Mouse (Mus musculus): ENCODE data around the gene Gm21897.
"Not testable (repeated sequence)": the region's sequence is repeated elsewhere in the genome, so short reads cannot be mapped to it uniquely, and the experiment has no call there.

The Gm21897 gene

GRCm38 (mm10) chr16:15317158-15317557 lies at the start of gene Gm21897:
TSS of gene Gm21897 (plus strand) at chr16:15317458.
- in situ Hi-C loops (cut with MboI; ENCODE audit: low sequenced_read_pairs): not testable (repeated sequence)

DNA sequence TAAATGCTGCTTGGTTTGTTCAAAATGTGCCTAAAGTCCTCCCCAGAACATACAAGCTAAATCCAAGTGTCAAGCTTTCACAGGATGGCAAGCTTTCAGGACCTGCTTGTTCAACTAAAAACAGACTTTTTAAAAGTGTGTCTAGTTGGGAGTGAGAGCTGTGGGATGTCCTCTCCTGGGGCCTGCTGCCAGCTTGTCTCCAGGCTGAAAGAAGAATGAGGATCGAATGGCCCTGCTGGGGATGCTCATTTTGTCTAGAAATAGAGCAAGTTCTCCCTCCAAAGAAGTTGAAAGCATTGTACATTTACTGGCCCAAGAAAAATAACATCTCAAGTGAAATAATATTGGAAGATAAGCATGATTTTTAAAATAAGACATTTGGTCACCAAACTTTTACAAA lies 45.0 kb upstream of the Gm21897 start:
- in situ Hi-C loops (cut with MboI; ENCODE audit: low sequenced_read_pairs): no loop called here

DNA sequence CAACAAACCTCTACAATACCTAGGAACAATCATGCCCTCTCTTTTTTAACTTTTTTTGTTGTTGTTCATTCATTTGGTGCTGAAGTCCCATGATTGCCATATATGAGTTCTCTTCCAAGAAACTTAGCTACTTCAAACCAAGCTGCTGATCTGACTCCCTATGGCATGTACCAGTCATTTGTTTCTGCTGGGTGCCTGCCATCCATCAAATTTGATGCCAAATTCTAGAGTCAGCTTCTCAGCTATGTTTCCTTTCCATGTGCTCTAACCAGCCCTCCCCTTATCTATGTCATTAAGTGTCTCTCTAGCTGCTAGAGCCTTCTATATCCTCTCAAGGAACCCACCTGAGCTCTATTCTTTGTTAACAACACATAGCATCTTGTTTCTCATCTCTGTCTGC lies 39.8 kb upstream of the Gm21897 start:
- in situ Hi-C loops (cut with MboI; ENCODE audit: low sequenced_read_pairs): no loop called here

- in situ Hi-C loops (cut with MboI; ENCODE audit: low sequenced_read_pairs): no loop called here
Observed at GRCm38 (mm10) chr16:15293041-15293440, 24.2 kb upstream of the Gm21897 start.

DNA sequence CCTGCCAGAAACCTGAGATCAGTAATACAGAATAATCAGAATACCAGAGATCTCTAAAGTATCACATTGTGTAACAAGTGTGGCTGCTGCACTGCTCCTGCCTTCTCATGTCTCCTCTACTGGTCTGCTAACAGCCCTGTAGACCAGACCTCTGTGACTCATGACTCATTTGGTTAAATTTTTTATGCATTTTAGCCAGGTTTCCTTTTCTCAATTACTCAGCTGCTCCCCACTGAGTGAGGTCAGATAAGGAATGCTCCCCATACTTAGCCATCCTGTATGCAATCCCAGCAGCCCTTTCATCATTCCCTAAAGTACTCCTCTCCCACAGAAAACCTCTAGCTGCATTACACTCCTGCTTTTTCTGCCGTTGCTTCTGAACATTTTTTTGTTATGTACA lies 23.0 kb upstream of the Gm21897 start:
- in situ Hi-C loops (cut with MboI; ENCODE audit: low sequenced_read_pairs): no loop called here

DNA sequence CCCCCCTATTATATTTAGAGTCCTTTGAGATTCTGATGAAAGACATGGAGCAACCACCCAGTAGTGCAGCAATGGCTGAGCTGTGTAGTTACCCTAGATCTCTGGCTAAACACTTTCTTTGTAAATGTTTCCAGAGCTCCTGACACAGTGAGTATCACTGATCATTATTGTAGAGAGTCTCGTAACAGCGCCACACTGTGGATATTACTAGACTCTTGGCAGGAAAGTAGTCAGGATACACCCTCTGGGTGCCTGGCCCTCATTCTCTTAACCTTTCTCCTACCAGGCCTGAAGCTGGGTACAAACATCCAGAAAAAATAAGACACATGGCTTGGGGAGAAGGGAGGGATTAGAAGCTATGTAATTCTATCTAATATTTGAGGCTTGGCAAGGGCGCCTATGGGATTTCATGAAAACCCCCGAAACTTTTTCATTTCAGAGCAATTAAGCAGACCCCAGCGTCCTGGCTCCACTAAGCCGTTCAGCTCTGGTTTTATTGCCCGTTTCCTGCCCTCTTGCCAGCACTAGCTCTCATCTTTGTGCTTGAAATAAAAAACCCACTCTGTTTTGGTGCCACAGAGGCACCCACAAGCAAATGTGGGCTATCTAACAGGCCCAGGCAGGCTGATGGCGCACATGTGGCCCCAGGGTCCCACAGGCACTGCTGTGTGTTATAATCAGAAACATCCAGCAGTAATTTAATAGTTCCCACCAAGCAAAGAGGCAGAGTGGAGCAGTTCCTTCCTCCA lies 22.2 kb upstream of the Gm21897 start:
- in situ Hi-C loops (cut with MboI; ENCODE audit: low sequenced_read_pairs): no loop called here

DNA sequence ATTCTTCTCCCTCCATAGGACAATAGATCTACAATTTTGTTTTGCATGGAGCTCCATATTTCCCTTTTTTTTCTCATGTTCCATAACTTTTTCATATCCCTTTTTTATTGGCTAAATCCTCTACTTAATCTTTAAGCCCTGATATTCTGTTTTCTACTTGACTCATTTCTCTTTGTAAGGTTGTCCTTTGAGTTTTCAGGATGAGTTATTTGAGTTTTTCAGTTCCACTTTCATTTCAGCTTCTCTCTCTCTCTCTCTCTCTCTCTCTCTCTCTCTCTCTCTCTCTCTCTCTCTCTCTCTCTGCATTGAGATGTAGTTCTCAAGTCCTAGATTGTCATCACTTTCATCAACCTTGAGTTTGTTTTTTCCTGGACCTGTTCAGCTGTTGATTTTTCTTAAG lies 17.3 kb downstream of the Gm21897 start:
- in situ Hi-C loops (cut with MboI; ENCODE audit: low sequenced_read_pairs): no loop called here

GRCm38 (mm10) chr16:15339051-15339450 lies 21.8 kb downstream of the Gm21897 start:
- in situ Hi-C loops (cut with MboI; ENCODE audit: low sequenced_read_pairs): no loop called here

DNA sequence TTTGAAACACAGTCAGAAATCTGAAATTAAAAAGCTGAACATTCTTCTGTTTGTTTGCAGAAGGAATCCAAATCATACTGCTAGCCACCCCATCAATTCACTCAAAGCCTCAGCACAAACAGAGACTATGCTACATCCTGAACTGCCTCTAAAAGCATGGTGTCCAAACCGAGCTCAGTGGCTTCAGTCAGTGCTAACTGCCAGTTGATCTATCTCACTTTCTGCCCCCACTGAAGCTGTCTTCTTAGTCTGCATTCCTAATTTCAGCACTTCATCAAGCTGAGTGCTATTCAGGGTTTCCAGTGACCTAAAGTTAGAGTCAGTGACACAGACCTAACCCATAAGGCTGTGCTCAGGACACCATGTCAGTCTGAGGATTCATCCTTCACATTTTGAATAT lies 28.8 kb downstream of the Gm21897 start:
- in situ Hi-C loops (cut with MboI; ENCODE audit: low sequenced_read_pairs): no loop called here

GRCm38 (mm10) chr16:15349381-15349780 lies 32.1 kb downstream of the Gm21897 start:
- in situ Hi-C loops (cut with MboI; ENCODE audit: low sequenced_read_pairs): no loop called here

DNA sequence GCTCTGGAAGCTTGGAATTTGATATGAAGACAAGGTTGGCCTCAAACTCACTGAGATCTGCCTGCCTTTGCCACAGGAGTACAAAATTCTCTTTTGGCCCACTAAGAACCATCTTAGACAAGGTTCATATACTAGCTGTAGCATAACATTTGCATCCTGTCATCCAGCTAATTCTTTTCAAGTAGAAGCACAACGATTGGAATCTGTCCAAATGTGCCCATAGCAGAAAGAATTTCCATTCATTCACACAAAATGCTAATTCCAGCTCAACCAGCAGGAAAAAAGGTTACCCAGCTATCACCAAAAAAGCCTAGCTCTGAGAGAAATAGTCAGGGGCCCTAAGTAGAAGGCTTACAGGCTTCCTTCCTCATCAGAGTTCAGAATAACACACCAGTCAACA lies 34.0 kb downstream of the Gm21897 start:
- in situ Hi-C loops (cut with MboI; ENCODE audit: low sequenced_read_pairs): no loop called here

- in situ Hi-C loops (cut with MboI; ENCODE audit: low sequenced_read_pairs): no loop called here
Observed at GRCm38 (mm10) chr16:15352320-15352719, 35.1 kb downstream of the Gm21897 start.

DNA sequence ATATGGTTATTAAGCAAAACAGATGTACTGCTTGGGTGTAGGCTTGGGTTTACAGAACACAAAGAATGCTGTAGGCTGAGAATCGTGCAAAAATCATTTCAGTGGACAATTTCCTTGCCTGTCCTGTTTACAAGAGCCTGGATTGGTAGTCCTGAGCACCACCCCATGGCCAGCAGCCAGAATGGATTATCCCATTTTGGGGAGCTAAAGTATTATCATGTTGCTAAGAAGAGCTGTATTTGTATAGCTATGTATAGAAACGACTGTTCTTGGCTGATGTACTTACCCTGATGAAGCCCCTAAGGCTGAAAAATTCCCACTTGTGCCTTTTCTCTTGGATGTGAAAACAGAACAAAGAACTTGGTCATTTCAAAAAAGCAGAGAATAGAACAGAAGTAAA lies 37.6 kb downstream of the Gm21897 start:
- in situ Hi-C loops (cut with MboI; ENCODE audit: low sequenced_read_pairs): no loop called here

DNA sequence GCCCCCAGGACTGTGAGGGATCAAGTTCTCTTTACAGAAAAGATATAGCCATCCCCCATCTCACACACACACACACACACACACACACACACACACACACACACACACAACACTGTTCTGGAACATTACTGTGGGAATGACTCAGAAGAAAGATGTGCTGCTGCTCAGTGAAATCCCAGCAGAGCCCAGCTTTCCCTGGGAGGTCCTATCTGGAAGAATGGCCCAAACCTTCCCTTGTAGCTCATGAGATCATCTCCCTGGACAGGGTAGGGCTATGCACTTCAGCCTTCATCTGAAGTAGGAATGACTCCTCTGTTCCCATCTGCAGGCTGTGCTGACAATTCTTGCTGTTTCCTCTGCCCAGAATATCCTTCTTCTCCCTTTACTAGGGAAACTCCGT lies 38.1 kb downstream of the Gm21897 start:
- in situ Hi-C loops (cut with MboI; ENCODE audit: low sequenced_read_pairs): no loop called here

- in situ Hi-C loops (cut with MboI; ENCODE audit: low sequenced_read_pairs): no loop called here
Observed at GRCm38 (mm10) chr16:15357766-15358165, 40.5 kb downstream of the Gm21897 start.

DNA sequence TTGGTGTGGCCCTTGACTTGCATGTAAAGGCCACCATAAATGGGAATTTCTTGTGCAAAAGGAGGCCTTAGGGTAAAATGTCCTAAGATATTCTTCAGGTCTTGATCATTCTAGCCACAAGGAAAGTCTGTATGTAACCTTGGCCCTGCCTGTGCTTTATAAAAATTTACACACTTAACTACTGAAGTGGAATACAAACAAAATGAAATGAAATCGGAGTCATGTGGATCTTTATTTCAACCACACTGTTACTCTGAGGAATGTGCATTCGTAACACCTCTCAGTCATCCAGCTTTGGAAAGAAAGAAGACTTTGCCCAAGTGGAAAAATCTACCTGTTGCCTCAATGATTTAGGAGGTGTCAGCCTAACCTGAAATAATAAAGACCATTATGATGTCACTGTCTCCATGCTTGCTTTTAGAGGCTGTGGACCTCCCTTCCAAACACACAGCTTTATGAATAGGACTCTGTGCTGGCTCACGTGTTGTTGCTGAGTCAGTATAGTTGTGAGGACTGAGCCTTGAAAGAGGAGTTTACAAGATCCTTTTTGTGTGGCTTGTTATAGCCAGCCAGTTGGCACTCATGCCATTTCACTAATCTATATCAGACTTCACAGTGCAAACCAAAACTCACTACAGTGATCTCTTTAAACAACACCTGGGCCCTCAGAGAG lies 42.0 kb downstream of the Gm21897 start:
- in situ Hi-C loops (cut with MboI; ENCODE audit: low sequenced_read_pairs): no loop called here

DNA sequence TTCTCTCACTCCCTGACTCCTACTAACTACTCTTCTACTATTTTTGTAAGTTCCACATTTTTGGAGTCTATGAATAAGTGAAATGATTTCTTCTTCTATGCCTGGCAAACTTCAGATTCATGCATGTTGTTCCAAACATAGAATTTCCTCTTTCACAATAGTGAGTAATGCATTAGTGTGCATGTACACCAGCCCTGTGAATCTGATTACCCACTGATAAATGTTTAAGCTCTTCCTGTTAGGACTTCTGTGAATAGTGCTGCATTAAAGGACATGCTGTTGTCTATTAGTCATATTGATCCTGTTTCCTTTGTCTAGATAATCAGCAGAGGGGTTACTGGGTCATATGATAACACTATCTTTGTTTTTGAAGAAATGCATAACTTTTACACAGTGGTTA lies 43.6 kb downstream of the Gm21897 start:
- in situ Hi-C loops (cut with MboI; ENCODE audit: low sequenced_read_pairs): no loop called here
